Mouse (Mus musculus): ENCODE measurements at regions not wholly inside any gene's neighbourhood (a gene's known extent, or its start where the extent isn't known, plus 50 kb on each side); places are given as distances from the start of the nearest gene placed in this dataset.

- no peaks in the 10 kb centered on the region for H3K9me3 ChIP-seq (ENCODE audit: low read depth, low read length)
- H3K9ac ChIP-seq, result no peak overlapping the region
- H3K4me3 ChIP-seq (ENCODE audit: low read depth, low read length), result no peak overlapping the region
- ATAC-seq (ENCODE audit: insufficient read depth) (no peak), DNase-seq (no peak)
- H3K4me2 ChIP-seq, result no peak overlapping the region
- 80% methylated on average over 7 of the region's 7 CpGs for WGBS
- H3K27me3 ChIP-seq (ENCODE audit: insufficient read depth, low read length), result no peaks in the 10 kb centered on the region
- H3K27ac ChIP-seq (ENCODE audit: low read depth), result no peak overlapping the region
- no peaks in the 10 kb centered on the region for H3K4me1 ChIP-seq (ENCODE audit: insufficient read depth)
- no peaks in the 10 kb centered on the region for H3K36me3 ChIP-seq (ENCODE audit: insufficient read depth)
- TF ChIP-seq CTCF (IDR thresholded peaks at IDR 0.05; ENCODE audit: low read depth), result no peak
These were observed 309.2 kb upstream of the Chd6 start for GRCm38 (mm10) chr2:161418062-161418461.

GRCm38 (mm10) chr2:161416218-161416927, 307.5 kb upstream of the Chd6 start:
- WGBS, result 72% methylated on average over 13 of the region's 13 CpGs
- H3K4me3 ChIP-seq (ENCODE audit: low read depth, low read length), result no peak overlapping the region
- no peaks in the 10 kb centered on the region for H3K4me1 ChIP-seq (ENCODE audit: insufficient read depth)
- DNase-seq, result no peak
- ATAC-seq (ENCODE audit: insufficient read depth), result no peak
- TF ChIP-seq CTCF (IDR thresholded peaks at IDR 0.05; ENCODE audit: low read depth), result no peak
- H3K27ac ChIP-seq (ENCODE audit: low read depth), result no peak overlapping the region
- no peaks in the 10 kb centered on the region for H3K27me3 ChIP-seq (ENCODE audit: insufficient read depth, low read length)
- H3K9me3 ChIP-seq (ENCODE audit: low read depth, low read length), result no peaks in the 10 kb centered on the region
- no peaks in the 10 kb centered on the region for H3K36me3 ChIP-seq (ENCODE audit: insufficient read depth)
- H3K4me2 ChIP-seq, result no peak overlapping the region
- H3K9ac ChIP-seq, result no peak overlapping the region

DNA sequence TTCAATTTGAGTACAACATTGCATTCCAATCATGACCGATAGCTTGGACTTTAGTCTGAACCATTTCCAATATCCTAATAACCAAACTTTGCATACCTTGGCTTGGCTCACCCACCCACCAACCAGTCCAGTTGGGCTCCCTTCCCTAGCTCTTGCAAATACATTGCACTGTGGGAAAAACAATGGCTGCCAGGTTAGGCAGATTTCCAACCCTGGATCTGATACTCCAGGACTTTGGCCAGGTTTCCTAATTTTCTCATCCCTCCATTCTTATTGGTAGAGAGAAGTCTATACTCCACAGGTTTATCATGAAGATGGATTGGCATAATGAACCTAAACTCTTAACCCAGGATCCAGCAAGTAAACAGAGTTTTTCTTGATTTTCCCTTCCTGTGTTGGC, 299.4 kb upstream of the Chd6 start:
- ATAC-seq (ENCODE audit: insufficient read depth) (no peak), DNase-seq (no peak)
- H3K27ac ChIP-seq (ENCODE audit: low read depth), result no peak overlapping the region
- H3K27me3 ChIP-seq (ENCODE audit: insufficient read depth, low read length), result no peaks in the 10 kb centered on the region
- H3K9me3 ChIP-seq (ENCODE audit: low read depth, low read length), result no peaks in the 10 kb centered on the region
- TF ChIP-seq CTCF (IDR thresholded peaks at IDR 0.05; ENCODE audit: low read depth), result no peak
- 79% methylated on average over 1 of the region's 1 CpGs for WGBS
- H3K4me3 ChIP-seq (ENCODE audit: low read depth, low read length), result no peak overlapping the region
- H3K36me3 ChIP-seq (ENCODE audit: insufficient read depth), result no peaks in the 10 kb centered on the region
- no peak overlapping the region for H3K9ac ChIP-seq
- no peaks in the 10 kb centered on the region for H3K4me1 ChIP-seq (ENCODE audit: insufficient read depth)
- no peak overlapping the region for H3K4me2 ChIP-seq

- no peaks in the 10 kb centered on the region for H3K4me1 ChIP-seq (ENCODE audit: insufficient read depth)
- no peak for ATAC-seq (ENCODE audit: insufficient read depth)
- H3K27ac ChIP-seq (ENCODE audit: low read depth), result no peak overlapping the region
- TF ChIP-seq CTCF (IDR thresholded peaks at IDR 0.05; ENCODE audit: low read depth), result 0 out of 2 replicates have a peak, but pooled peaks have one; percentile 21
- no peaks in the 10 kb centered on the region for H3K27me3 ChIP-seq (ENCODE audit: insufficient read depth, low read length)
- H3K9ac ChIP-seq, result no peak overlapping the region
- H3K36me3 ChIP-seq (ENCODE audit: insufficient read depth), result no peaks in the 10 kb centered on the region
- peak; percentile 4 for DNase-seq
- H3K4me2 ChIP-seq, result no peak overlapping the region
- no peak overlapping the region for H3K4me3 ChIP-seq (ENCODE audit: low read depth, low read length)
- 40% methylated on average over 1 of the region's 1 CpGs for WGBS
- H3K9me3 ChIP-seq (ENCODE audit: low read depth, low read length), result no peaks in the 10 kb centered on the region
These were observed 297.0 kb upstream of the Chd6 start for GRCm38 (mm10) chr2:161405847-161406384.

DNA sequence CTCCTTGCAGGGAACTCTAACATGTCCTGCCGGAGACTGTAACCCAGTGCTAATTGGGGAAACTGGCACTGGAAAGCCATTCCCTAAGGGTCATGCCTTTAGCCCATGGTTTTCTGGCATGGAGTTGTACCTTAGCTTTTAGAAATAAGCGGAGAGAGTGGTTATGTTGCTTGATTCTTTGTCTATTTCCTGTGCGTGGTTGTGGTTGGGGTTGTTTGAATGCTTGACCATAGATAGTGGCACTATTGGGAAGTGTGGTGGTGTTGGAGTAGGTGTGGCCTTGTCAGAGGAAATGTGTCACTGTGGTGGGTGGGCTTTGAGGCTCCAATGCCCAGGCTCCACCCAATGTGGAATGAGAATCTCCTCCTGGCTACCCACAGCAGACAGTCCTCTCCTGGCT, 289.2 kb upstream of the Chd6 start:
- Histone ChIP-seq H3K4me2 (no peak overlapping the region), H3K9me3 (ENCODE audit: low read depth, low read length) (no peaks in the 10 kb centered on the region), H3K27ac (ENCODE audit: low read depth) (no peak overlapping the region), H3K4me3 (ENCODE audit: low read depth, low read length) (no peak overlapping the region), H3K36me3 (ENCODE audit: insufficient read depth) (no peaks in the 10 kb centered on the region), H3K27me3 (ENCODE audit: insufficient read depth, low read length) (no peaks in the 10 kb centered on the region), H3K4me1 (ENCODE audit: insufficient read depth) (no peaks in the 10 kb centered on the region), H3K9ac (no peak overlapping the region)
- no peak for ATAC-seq (ENCODE audit: insufficient read depth)
- DNase-seq, result no peak
- TF ChIP-seq CTCF (IDR thresholded peaks at IDR 0.05; ENCODE audit: low read depth), result no peak
- 92% methylated on average over 3 of the region's 3 CpGs for WGBS

GRCm38 (mm10) chr2:161390954-161391690, 282.2 kb upstream of the Chd6 start:
- no peak for TF ChIP-seq CTCF (IDR thresholded peaks at IDR 0.05; ENCODE audit: low read depth)
- Histone ChIP-seq H3K27ac (ENCODE audit: low read depth) (no peak overlapping the region), H3K9me3 (ENCODE audit: low read depth, low read length) (no peaks in the 10 kb centered on the region), H3K9ac (no peak overlapping the region), H3K4me2 (no peak overlapping the region), H3K36me3 (ENCODE audit: insufficient read depth) (no peaks in the 10 kb centered on the region), H3K27me3 (ENCODE audit: insufficient read depth, low read length) (no peaks in the 10 kb centered on the region), H3K4me3 (ENCODE audit: low read depth, low read length) (no peak overlapping the region), H3K4me1 (ENCODE audit: insufficient read depth) (no peaks in the 10 kb centered on the region)
- DNase-seq (no peak), ATAC-seq (ENCODE audit: insufficient read depth) (no peak)
- 76% methylated on average over 15 of the region's 15 CpGs for WGBS

GRCm38 (mm10) chr2:161389318-161389835, 280.5 kb upstream of the Chd6 start:
- Histone ChIP-seq H3K4me1 (ENCODE audit: insufficient read depth) (no peaks in the 10 kb centered on the region), H3K4me3 (ENCODE audit: low read depth, low read length) (no peak overlapping the region), H3K9ac (no peak overlapping the region), H3K27me3 (ENCODE audit: insufficient read depth, low read length) (no peaks in the 10 kb centered on the region), H3K4me2 (no peak overlapping the region), H3K27ac (ENCODE audit: low read depth) (no peak overlapping the region), H3K36me3 (ENCODE audit: insufficient read depth) (no peaks in the 10 kb centered on the region), H3K9me3 (ENCODE audit: low read depth, low read length) (no peaks in the 10 kb centered on the region)
- WGBS, result 72% methylated on average over 5 of the region's 5 CpGs
- DNase-seq, result no peak
- no peak for ATAC-seq (ENCODE audit: insufficient read depth)
- no peak for TF ChIP-seq CTCF (IDR thresholded peaks at IDR 0.05; ENCODE audit: low read depth)
